Mouse (Mus musculus) midbrain, embryonic 14.5 days (tissue): ENCODE results near the gene Plekhg3. TPM values are rescaled to one million over a fixed set of nuclear protein-coding genes. Genes with fewer than 3 reads are reported as not detected.

Experiments
- ATAC-seq: fragments of 200-750 bp; cut with Nextera tagmentation; 2 replicates; pipeline ENCODE4 v1.8.0; 2017; ENCODE audit warnings: moderate number of reproducible peaks, moderate library complexity; ENCODE audit not compliant: low FRiP score, low TSS enrichment
- DNase-seq: peaks from one replicate; pipeline ENCODE4 v3.0.0-alpha.2; 2015
- H3K27ac ChIP-seq: fragments of 300-500 bp; sonication (generic); replicated peaks from 2 replicates; pipeline ENCODE4 v1.5.1; 2014; ENCODE audit warnings: mild to moderate bottlenecking, low read depth, low read length, moderate library complexity
- H3K27me3 ChIP-seq: fragments of 300-500 bp; sonication (generic); 2 replicates; pipeline ENCODE4 v1.6.1; 2014; ENCODE audit warnings: low read length, control low read depth, mixed read lengths; ENCODE audit not compliant: control insufficient read depth, insufficient read depth
- H3K36me3 ChIP-seq: fragments of 300-500 bp; sonication (generic); 2 replicates; pipeline ENCODE4 v1.6.1; 2014; ENCODE audit warnings: low read length, control low read depth; ENCODE audit not compliant: control insufficient read depth, insufficient read depth
- H3K4me1 ChIP-seq: fragments of 300-500 bp; sonication (generic); 2 replicates; pipeline ENCODE4 v1.6.1; 2014; ENCODE audit warnings: mild to moderate bottlenecking, antibody characterized with exemption, low read length, control low read depth; ENCODE audit not compliant: control insufficient read depth, insufficient read depth
- H3K4me2 ChIP-seq: fragments of 300-500 bp; sonication (generic); 2 replicates; pipeline ENCODE4 v1.6.1; 2014; ENCODE audit warnings: mild to moderate bottlenecking, low read length, moderate library complexity
- H3K4me3 ChIP-seq: fragments of 300-500 bp; sonication (generic); replicated peaks from 2 replicates; pipeline ENCODE4 v1.5.1; 2014; ENCODE audit warnings: low read depth, low read length
- H3K9ac ChIP-seq: fragments of 300-500 bp; sonication (generic); replicated peaks from 2 replicates; pipeline ENCODE4 v1.6.1; 2014; ENCODE audit warnings: mild to moderate bottlenecking, low read length, moderate library complexity
- H3K9me3 ChIP-seq: fragments of 300-500 bp; sonication (generic); 2 replicates; pipeline ENCODE4 v1.6.1; 2016; ENCODE audit warnings: low read length, control low read depth, mixed read lengths; ENCODE audit not compliant: control insufficient read depth
- WGBS: fragments of 180-500 bp; shearing (Covaris S2); extraction: QIAGEN DNeasy Blood & Tissue Kit; methylation state at CpG from one replicate; pipeline ENCODE4 v1.1.7; 2014; 5-methylcytosine and 5-hydroxymethylcytosine counted together
- polyA plus RNA-seq: library from polyadenylated mRNA; unstranded; fragments of >200 nt; fragmentation: Nextera tagmentation; extraction: Ambion mirVana; gene quantifications from 2 replicates; pipeline ENCODE4 v1.2.1, GENCODE M21; 2014

The Plekhg3 gene
- polyA plus RNA-seq = 0.20 and 1.1 TPM in 2 replicates

GRCm38 (mm10) chr12:76530580-76531139 lies at the start of gene Plekhg3:
Gene Plekhg3, plus strand, starts transcription at chr12:76530891.
- 29% methylated on average over 6 of the region's 6 CpGs for WGBS
- DNase-seq (no peak), ATAC-seq (no peak)
- Histone ChIP-seq H3K9ac (no peak within 1 kb of the TSS), H3K36me3 (no peaks in the 10 kb centered on the region), H3K4me3 (no peak within 1 kb of the TSS), H3K27me3 (peaks cover 54% of the 10 kb centered on the region), H3K4me2 (no peak within 1 kb of the TSS), H3K9me3 (no peaks in the 10 kb centered on the region), H3K27ac (no peak within 1 kb of the TSS), H3K4me1 (peaks cover 11% of the 10 kb centered on the region)

- Histone ChIP-seq H3K4me1 (no peaks in the 10 kb centered on the region), H3K9me3 (0 out of 2 replicates have a peak, but pooled peaks cover 4% of the 10 kb centered on the region), H3K36me3 (no peaks in the 10 kb centered on the region), H3K27me3 (no peaks in the 10 kb centered on the region), H3K4me2 (no peak overlapping the region), H3K27ac (no peak overlapping the region), H3K4me3 (no peak overlapping the region), H3K9ac (no peak overlapping the region)
- 80% methylated on average over 2 of the region's 2 CpGs for WGBS
- ATAC-seq (no peak), DNase-seq (no peak)
Observed at GRCm38 (mm10) chr12:76482446-76482845, 48.2 kb upstream of the Plekhg3 start.

- H3K9ac ChIP-seq = no peak overlapping the region
- H3K4me3 ChIP-seq = no peak overlapping the region
- no peaks in the 10 kb centered on the region for H3K27me3 ChIP-seq
- 0 out of 2 replicates have a peak, but pooled peaks cover 4% of the 10 kb centered on the region for H3K9me3 ChIP-seq
- H3K4me2 ChIP-seq = no peak overlapping the region
- no peaks in the 10 kb centered on the region for H3K36me3 ChIP-seq
- no peak overlapping the region for H3K27ac ChIP-seq
- DNase-seq (no peak), ATAC-seq (no peak)
- H3K4me1 ChIP-seq = no peaks in the 10 kb centered on the region
- 94% methylated on average over 2 of the region's 2 CpGs for WGBS
Observed at GRCm38 (mm10) chr12:76482948-76483347, 47.7 kb upstream of the Plekhg3 start.

- H3K4me2 ChIP-seq = no peak overlapping the region
- 70% methylated on average over 4 of the region's 4 CpGs for WGBS
- H3K9me3 ChIP-seq = 0 out of 2 replicates have a peak, but pooled peaks cover 4% of the 10 kb centered on the region
- H3K27ac ChIP-seq = no peak overlapping the region
- ATAC-seq (no peak), DNase-seq (no peak)
- no peak overlapping the region for H3K9ac ChIP-seq
- no peak overlapping the region for H3K4me3 ChIP-seq
- no peaks in the 10 kb centered on the region for H3K27me3 ChIP-seq
- H3K36me3 ChIP-seq = no peaks in the 10 kb centered on the region
- no peaks in the 10 kb centered on the region for H3K4me1 ChIP-seq
Observed at GRCm38 (mm10) chr12:76484881-76485280, 45.8 kb upstream of the Plekhg3 start.

- ATAC-seq (no peak), DNase-seq (no peak)
- Histone ChIP-seq H3K4me2 (no peak overlapping the region), H3K36me3 (no peaks in the 10 kb centered on the region), H3K4me3 (no peak overlapping the region), H3K9ac (no peak overlapping the region), H3K27me3 (no peaks in the 10 kb centered on the region), H3K4me1 (no peaks in the 10 kb centered on the region), H3K9me3 (0 out of 2 replicates have a peak, but pooled peaks cover 4% of the 10 kb centered on the region), H3K27ac (no peak overlapping the region)
- 54% methylated on average over 11 of the region's 11 CpGs for WGBS
Observed at GRCm38 (mm10) chr12:76485381-76485780, 45.3 kb upstream of the Plekhg3 start.

GRCm38 (mm10) chr12:76486943-76487342 lies 43.7 kb upstream of the Plekhg3 start:
- H3K4me2 ChIP-seq = no peak overlapping the region
- H3K36me3 ChIP-seq = no peaks in the 10 kb centered on the region
- H3K4me1 ChIP-seq = no peaks in the 10 kb centered on the region
- ATAC-seq (no peak), DNase-seq (no peak)
- H3K9ac ChIP-seq = no peak overlapping the region
- WGBS = 83% methylated on average over 9 of the region's 9 CpGs
- no peaks in the 10 kb centered on the region for H3K9me3 ChIP-seq
- H3K27ac ChIP-seq = no peak overlapping the region
- H3K4me3 ChIP-seq = no peak overlapping the region
- H3K27me3 ChIP-seq = no peaks in the 10 kb centered on the region

- 76% methylated on average over 1 of the region's 1 CpGs for WGBS
- Histone ChIP-seq H3K4me2 (no peak overlapping the region), H3K27ac (no peak overlapping the region), H3K9ac (no peak overlapping the region), H3K4me1 (no peaks in the 10 kb centered on the region), H3K27me3 (no peaks in the 10 kb centered on the region), H3K4me3 (no peak overlapping the region), H3K36me3 (no peaks in the 10 kb centered on the region), H3K9me3 (no peaks in the 10 kb centered on the region)
- DNase-seq (no peak), ATAC-seq (no peak)
Observed at GRCm38 (mm10) chr12:76490798-76491197, 39.9 kb upstream of the Plekhg3 start.

- Histone ChIP-seq H3K27ac (no peak overlapping the region), H3K4me3 (no peak overlapping the region), H3K27me3 (no peaks in the 10 kb centered on the region), H3K9me3 (no peaks in the 10 kb centered on the region), H3K4me1 (no peaks in the 10 kb centered on the region), H3K4me2 (no peak overlapping the region), H3K9ac (no peak overlapping the region), H3K36me3 (no peaks in the 10 kb centered on the region)
- DNase-seq (no peak), ATAC-seq (no peak)
- 77% methylated on average over 5 of the region's 5 CpGs for WGBS
Observed at GRCm38 (mm10) chr12:76493462-76493861, 37.2 kb upstream of the Plekhg3 start.

- Histone ChIP-seq H3K9me3 (no peaks in the 10 kb centered on the region), H3K36me3 (no peaks in the 10 kb centered on the region), H3K4me1 (no peaks in the 10 kb centered on the region), H3K9ac (no peak overlapping the region), H3K27ac (no peak overlapping the region), H3K4me2 (no peak overlapping the region), H3K4me3 (no peak overlapping the region), H3K27me3 (no peaks in the 10 kb centered on the region)
- WGBS = 78% methylated on average over 4 of the region's 4 CpGs
- ATAC-seq (no peak), DNase-seq (no peak)
Observed at GRCm38 (mm10) chr12:76495381-76495780, 35.3 kb upstream of the Plekhg3 start.
